Mouse (Mus musculus): Measurements from ENCODE around the gene Dkk3.

The Dkk3 gene

DNA sequence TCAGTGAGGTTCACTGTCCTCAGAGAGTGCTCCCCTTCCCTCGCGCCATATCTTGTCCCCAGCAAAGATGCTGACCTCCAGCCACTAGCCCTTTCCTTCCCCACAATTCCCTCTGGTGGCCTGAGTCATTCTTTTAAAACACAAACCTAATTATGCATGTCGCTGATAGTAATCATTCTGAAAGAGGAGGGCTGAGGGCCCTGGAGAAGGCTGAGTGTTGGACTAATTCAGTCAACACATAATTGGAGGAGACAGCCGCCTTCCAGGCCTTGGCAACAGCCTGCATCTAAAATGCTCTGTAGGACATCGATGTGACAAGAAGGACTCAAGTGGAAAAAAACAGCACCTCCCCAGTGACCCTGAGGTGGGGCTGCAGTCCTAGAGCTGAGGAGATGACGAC, 29.0 kb downstream of the Dkk3 start:
- CTCF ChIA-PET, result no interaction called here

DNA sequence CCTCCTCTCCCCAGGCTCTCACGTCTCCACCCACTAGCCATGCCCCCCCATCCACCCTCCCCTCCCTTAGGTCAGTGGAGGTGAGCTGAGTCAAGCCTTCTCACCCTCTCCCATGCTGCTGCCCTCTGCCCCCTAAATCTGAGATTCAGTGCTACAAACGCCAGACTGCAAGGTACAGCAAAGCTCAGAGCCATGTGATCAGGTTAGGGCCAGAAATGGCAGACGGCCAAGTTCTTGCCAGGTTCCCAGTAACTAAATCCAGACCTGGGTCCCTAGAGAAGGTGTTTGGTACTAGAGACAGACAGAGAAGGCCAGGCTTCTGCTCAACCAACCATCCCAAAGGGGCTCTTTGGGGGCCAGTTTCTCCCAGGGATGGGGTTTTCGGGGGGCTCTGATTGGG, 30.0 kb downstream of the Dkk3 start:
- CTCF ChIA-PET, result no interaction called here

GRCm38 (mm10) chr7:112127954-112128353, 30.9 kb downstream of the Dkk3 start:
- CTCF ChIA-PET, result no interaction called here

GRCm38 (mm10) chr7:112127085-112127637, 31.7 kb downstream of the Dkk3 start:
- CTCF ChIA-PET, result no interaction called here

DNA sequence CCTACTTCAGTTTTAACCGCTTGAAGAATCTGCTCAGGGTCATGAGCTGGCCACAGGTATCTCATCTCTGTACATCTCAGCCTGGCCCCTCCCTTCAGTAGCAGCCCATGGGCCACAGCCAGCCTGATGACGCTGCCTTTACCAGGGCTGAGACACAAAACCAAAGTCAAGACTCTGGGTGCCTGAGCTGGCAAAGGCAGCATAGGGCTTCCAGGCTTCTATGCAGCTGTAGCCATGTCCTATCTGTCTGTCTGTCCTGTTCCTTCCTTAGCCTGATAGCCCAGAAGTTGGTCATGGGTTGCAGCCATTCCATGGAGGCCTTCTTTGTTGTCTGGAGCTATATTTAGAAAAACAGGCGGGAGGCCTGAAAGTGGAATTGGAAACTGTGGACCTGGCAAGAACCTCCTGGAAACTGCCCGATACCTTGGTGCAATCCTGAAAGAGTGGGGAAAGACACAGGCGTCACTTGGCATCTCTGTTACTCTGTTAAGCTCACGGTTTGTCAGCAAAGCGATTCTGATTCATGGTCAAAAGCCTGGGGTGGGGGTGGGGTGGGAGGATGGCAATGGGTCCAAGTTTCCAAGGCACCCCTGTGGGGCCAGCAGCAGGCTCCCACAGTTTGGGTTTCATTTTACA, 33.1 kb downstream of the Dkk3 start:
- CTCF ChIA-PET, result no interaction called here

DNA sequence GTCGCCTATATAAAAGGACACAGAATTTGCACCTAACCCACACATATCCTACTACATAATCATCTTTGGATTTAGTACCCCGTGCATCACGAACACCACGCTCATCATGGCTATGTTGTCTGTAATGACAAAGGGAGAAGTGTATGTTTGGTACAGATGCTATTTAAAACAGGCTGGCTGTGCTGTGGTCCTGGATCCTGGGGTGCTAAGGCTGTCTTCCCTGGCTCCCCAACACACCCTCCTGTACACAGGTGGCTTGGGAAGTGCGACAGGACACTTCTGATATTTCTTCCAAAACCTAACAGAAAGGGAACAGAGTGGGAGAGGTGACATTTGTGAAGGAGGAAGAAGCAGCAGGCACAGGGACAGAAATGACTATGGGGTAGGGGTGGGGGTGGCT, 35.2 kb downstream of the Dkk3 start:
- CTCF ChIA-PET, result no interaction called here

DNA sequence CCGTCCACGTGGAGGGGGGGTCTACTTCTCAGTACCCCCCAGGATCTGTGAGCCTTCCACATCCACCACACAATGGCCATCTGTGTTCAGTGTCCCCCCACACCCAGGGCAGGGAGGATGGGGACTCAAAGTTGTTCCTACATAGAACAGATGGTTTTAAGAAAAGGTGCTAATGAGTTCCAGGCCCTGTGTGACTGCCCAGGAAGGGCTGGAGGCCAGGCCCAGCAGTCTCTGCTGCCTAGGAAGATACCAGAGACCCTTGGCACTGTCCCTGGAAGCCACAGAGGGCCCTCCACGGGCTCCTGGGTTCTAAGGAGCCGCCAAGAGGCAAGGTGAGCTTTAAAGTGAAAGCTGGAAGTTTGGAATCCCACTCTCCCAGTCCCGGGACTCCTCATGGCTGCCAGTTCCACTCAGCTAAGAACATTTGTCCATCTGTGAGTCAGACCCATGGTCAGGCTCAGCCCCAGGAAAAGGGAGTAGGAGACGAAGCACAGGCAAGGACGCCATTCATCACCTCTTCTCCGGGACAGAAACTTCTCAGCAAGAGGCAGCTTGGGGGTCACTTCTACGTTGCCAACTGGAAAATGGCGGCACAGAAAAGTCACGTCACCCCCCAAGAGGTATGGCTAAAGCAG, 36.9 kb downstream of the Dkk3 start:
- CTCF ChIA-PET, result no interaction called here

- CTCF ChIA-PET, result no interaction called here
These were observed 37.7 kb downstream of the Dkk3 start for GRCm38 (mm10) chr7:112120861-112121810.

- CTCF ChIA-PET, result no interaction called here
These were observed 39.6 kb downstream of the Dkk3 start for GRCm38 (mm10) chr7:112119248-112119647.

- CTCF ChIA-PET, result no interaction called here
These were observed 40.8 kb downstream of the Dkk3 start for GRCm38 (mm10) chr7:112118086-112118485.

GRCm38 (mm10) chr7:112117501-112117900, 41.4 kb downstream of the Dkk3 start:
- CTCF ChIA-PET, result no interaction called here

DNA sequence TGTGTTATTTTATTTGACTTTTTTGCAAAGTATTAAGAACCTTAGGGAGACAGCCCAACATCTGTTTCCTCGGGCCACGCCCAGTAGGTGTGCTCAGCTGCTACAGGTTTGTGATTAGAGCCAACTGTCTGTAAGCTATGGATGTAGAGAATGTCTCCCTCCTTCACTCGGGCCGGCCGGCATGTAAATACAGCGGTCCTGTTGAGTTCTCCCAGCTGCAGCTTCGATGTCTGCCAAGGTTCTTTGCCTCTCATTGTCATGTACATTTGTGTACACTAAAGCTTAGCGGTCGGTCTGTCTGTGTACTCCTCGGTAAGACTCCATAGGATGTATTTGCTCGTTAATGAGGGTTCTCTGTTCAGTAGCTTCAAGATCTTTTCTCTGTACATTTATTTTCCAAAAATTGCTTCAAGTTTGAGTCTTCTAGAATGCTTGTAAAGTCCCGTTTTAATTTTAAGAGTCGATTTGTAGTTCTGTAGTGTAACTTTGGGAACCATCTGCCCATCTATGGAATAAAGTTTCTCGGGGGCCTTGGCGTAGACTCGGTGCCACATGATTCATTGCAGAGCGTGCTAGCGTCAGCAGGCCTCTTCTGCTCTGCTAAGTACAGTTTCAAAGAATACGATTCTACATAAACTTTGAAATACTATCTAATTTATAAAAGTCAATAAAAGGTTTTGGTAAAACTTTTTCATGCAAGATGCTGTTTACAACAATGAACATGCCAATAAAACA, 48.1 kb downstream of the Dkk3 start:
- CTCF ChIA-PET, result no interaction called here

DNA sequence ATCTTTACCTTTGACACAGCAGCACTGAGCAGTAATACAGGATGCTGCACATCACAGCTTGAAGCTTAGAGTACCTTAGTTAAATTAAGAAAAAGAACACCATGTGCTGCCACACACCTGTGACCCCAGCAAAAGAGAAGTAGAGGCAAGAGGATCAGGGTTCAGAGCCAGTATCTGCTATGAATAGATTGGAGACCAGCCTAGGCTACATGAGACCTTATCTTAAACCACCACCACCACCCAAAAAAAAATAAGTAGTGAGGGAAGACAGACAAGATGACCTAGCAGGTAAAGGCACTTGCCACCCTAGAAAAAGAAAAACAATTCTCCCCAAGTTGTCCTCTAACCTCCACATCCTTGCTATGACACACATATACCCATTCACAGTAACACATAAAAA, 50.1 kb downstream of the Dkk3 start:
- CTCF ChIA-PET, result interaction anchor here (0.7 kb wide), 1 partner anchor 10 kb away, joined by 4 read pairs; no protein-coding TSS in a partner anchor

DNA sequence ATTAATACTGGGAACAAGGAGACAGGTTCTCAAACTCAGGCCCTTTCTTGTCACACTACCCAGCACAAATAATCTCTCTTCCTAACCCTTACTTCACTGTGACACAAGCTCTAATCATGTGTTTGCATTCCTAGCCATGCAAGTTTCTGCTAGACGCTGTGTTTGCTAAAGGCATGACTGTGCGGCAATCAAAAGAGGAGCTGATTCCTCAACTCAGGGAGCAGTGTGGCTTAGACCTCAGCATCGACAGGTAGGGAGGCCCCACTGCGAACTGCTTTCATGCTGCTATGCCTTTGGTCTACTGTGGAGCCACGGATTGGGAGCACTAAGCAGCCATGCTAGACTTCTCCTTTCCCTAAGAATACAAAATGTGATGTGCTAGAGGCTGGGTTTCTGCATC, 55.0 kb downstream of the Dkk3 start:
- CTCF ChIA-PET, result no interaction called here

DNA sequence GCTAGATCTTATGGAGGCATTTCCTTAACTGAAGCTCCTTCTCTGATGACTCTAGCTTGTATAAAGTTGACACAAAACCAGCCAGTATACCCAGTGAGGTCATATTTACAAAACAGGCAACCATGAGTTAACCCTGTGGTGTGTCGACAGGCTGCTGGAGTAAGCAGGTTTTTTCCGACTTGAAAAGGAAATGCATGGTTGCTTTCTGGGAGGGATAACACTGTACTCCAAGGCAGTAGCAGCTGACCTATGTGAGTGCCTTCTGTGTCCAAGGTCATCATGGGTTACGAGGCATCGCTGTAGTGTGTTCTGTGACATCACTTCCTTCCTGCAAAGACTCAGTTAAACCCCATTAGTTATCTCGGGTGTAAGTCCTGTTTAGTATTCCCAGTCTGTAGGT, 55.9 kb downstream of the Dkk3 start:
- CTCF ChIA-PET, result no interaction called here

DNA sequence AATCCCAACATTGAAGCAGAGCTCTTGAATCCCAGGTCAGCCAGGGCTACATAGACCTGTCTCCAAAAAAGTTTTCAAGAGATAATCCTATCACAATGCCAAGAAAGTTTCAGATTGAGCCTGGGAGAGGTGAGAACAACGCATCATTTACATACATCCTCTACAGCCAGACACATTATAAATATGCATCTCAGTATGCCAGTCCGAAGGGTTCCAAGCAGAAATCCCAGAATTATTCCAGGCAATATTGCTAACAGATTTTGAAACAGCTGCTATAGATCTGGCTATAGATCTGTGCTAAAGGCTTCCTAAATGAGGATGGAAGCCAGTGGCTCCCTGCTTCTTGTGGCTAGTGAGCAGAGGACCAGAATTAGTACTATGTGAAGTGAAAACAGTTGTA, 58.0 kb downstream of the Dkk3 start:
- CTCF ChIA-PET, result no interaction called here

GRCm38 (mm10) chr7:112094923-112095322, 63.9 kb downstream of the Dkk3 start:
- CTCF ChIA-PET, result interaction anchor here (0.7 kb wide), 1 partner anchor 276 kb away, joined by 3 read pairs; no protein-coding TSS in a partner anchor

GRCm38 (mm10) chr7:112086186-112086585, 72.7 kb downstream of the Dkk3 start:
- CTCF ChIA-PET, result interaction anchor here (0.7 kb wide), 1 partner anchor 143 kb away, joined by 4 read pairs; no protein-coding TSS in a partner anchor

DNA sequence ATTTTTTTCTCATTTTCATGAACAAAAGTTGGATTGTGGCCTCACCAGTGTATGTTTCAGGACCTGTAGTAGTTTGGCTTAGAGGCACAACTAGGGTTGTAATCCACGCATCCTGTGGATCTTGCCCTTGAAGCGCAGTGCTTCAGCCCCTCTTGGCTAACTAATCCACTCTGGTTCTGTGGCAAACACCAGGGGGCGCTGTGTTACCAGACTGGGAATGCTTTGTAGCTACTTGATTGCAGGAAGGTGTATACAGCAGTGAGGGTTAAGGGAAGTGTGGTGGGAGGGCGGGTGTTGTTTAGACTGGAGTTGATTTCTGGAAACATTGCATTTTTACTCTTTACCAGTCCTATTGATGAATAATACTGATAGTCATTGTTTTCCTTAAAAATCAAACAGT, 73.8 kb downstream of the Dkk3 start:
- CTCF ChIA-PET, result no interaction called here

DNA sequence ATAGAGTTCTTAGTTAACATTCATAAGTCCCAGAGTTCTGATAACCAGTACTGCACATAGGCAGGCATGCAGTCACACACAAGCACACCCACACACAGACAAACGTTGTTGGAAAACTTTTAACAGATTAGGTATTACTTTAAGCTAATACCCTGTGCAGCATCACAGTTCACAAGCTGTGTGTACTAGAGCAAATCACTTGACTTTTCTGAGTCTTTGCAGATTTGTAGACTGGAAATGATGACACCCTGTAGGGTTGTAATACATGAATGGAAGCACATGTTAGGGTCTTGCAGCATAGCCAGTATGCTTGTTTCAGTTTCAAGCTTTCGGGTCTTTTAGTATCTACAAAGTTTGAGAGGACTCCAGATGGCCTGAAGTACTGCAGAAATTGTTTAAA, 74.6 kb downstream of the Dkk3 start:
- CTCF ChIA-PET, result interaction anchor here (0.7 kb wide), 1 partner anchor 74 kb away, joined by 3 read pairs; no protein-coding TSS in a partner anchor

DNA sequence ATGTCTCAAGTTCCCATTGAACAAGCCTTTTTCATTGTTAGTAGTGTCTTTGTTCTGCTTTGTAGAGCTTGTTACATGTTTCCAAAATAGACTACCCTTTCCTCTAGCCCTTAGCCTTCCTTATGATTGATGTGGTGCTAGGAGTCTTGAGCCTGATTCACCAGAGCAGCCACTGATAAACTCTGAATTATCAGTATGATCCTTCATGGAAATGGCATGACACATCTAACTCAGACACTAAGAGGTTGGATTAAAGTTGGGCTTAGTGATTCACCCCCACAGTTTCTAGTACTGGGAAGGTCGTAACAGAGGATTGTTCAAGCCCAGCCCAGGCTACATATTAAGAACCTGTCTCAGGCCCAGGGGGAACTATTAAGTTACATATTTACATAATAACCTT, 76.2 kb downstream of the Dkk3 start:
- CTCF ChIA-PET, result no interaction called here

DNA sequence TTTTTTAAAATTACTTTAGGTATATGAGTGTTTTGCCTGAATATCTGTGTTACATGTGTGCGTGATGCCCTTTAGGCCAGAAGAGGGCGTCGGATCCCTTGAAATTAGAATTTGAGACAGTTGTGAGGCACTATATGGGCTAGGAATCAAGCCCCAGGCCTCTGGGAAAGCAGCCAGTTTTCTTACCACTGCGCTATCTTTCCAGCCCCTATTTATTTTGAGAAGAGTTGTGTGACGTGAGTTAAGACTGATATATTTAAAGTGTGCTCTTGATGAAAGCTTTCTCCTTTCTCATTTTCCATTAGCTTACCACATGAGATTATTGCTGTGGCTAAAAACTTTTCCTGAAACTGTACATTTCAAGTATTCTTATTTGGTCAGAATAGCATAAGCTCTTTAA, 84.0 kb downstream of the Dkk3 start:
- CTCF ChIA-PET, result no interaction called here
